Mouse (Mus musculus): ENCODE measurements around the gene Ptcd2. TPM values are rescaled to one million over a fixed set of nuclear protein-coding genes. Genes with fewer than 3 reads are reported as not detected.

Ptcd2 gene
- polyA plus RNA-seq, 1 experiment from 2014 or later: 44.6 TPM

GRCm38 (mm10) chr13:99287786-99288185 is 56.7 kb downstream of the Ptcd2 start:
- H3K4me1 ChIP-seq: no peaks in the 10 kb centered on the region
- no peak overlapping the region for H3K4me2 ChIP-seq
- no peak overlapping the region for H3K27ac ChIP-seq
- H3K9ac ChIP-seq: no peak overlapping the region
- H3K27me3 ChIP-seq (replicated peaks): no peaks in the 10 kb centered on the region
- no peak overlapping the region for H3K4me3 ChIP-seq
- 58% methylated on average over 9 of the region's 9 CpGs for WGBS (ENCODE audit: insufficient replicate concordance)
- H3K36me3 ChIP-seq: no peaks in the 10 kb centered on the region
- H3K9me3 ChIP-seq (replicated peaks): no peaks in the 10 kb centered on the region
- ATAC-seq: no peak

GRCm38 (mm10) chr13:99287207-99287606 is 57.3 kb downstream of the Ptcd2 start:
- H3K4me2 ChIP-seq: no peak overlapping the region
- H3K4me1 ChIP-seq: no peaks in the 10 kb centered on the region
- 42% methylated on average over 4 of the region's 4 CpGs for WGBS (ENCODE audit: insufficient replicate concordance)
- H3K36me3 ChIP-seq: no peaks in the 10 kb centered on the region
- H3K27ac ChIP-seq: no peak overlapping the region
- H3K4me3 ChIP-seq: no peak overlapping the region
- H3K9ac ChIP-seq: no peak overlapping the region
- ATAC-seq: no peak
- H3K9me3 ChIP-seq (replicated peaks): no peaks in the 10 kb centered on the region
- no peaks in the 10 kb centered on the region for H3K27me3 ChIP-seq (replicated peaks)

GRCm38 (mm10) chr13:99285241-99285640 is 59.3 kb downstream of the Ptcd2 start:
- Histone ChIP-seq H3K36me3 (no peaks in the 10 kb centered on the region), H3K4me1 (no peaks in the 10 kb centered on the region), H3K4me3 (no peak overlapping the region), H3K27ac (no peak overlapping the region), H3K27me3 (replicated peaks) (no peaks in the 10 kb centered on the region), H3K4me2 (no peak overlapping the region), H3K9me3 (replicated peaks) (no peaks in the 10 kb centered on the region), H3K9ac (no peak overlapping the region)
- 41% methylated on average over 2 of the region's 2 CpGs for WGBS (ENCODE audit: insufficient replicate concordance)
- no peak for ATAC-seq

GRCm38 (mm10) chr13:99284400-99285160 is 59.9 kb downstream of the Ptcd2 start:
- Histone ChIP-seq H3K9ac (no peak overlapping the region), H3K36me3 (no peaks in the 10 kb centered on the region), H3K27ac (no peak overlapping the region), H3K9me3 (replicated peaks) (no peaks in the 10 kb centered on the region), H3K4me1 (no peaks in the 10 kb centered on the region), H3K4me2 (no peak overlapping the region), H3K27me3 (replicated peaks) (no peaks in the 10 kb centered on the region), H3K4me3 (no peak overlapping the region)
- ATAC-seq: no peak
- WGBS (ENCODE audit: insufficient replicate concordance): 83% methylated on average over 21 of the region's 21 CpGs

GRCm38 (mm10) chr13:99283916-99284315 is 60.6 kb downstream of the Ptcd2 start:
- Histone ChIP-seq H3K9ac (no peak overlapping the region), H3K9me3 (replicated peaks) (no peaks in the 10 kb centered on the region), H3K4me1 (no peaks in the 10 kb centered on the region), H3K4me3 (no peak overlapping the region), H3K27ac (no peak overlapping the region), H3K4me2 (no peak overlapping the region), H3K27me3 (replicated peaks) (no peaks in the 10 kb centered on the region), H3K36me3 (no peaks in the 10 kb centered on the region)
- 82% methylated on average over 12 of the region's 12 CpGs for WGBS (ENCODE audit: insufficient replicate concordance)
- no peak for ATAC-seq

- 55% methylated on average over 6 of the region's 6 CpGs for WGBS (ENCODE audit: insufficient replicate concordance)
- H3K27ac ChIP-seq: no peak overlapping the region
- no peak overlapping the region for H3K4me2 ChIP-seq
- H3K4me3 ChIP-seq: no peak overlapping the region
- no peaks in the 10 kb centered on the region for H3K9me3 ChIP-seq (replicated peaks)
- ATAC-seq: no peak
- no peaks in the 10 kb centered on the region for H3K36me3 ChIP-seq
- no peaks in the 10 kb centered on the region for H3K27me3 ChIP-seq (replicated peaks)
- no peaks in the 10 kb centered on the region for H3K4me1 ChIP-seq
- no peak overlapping the region for H3K9ac ChIP-seq
These were observed 61.5 kb downstream of the Ptcd2 start for GRCm38 (mm10) chr13:99282961-99283360.

- Histone ChIP-seq H3K4me2 (no peak overlapping the region), H3K36me3 (no peaks in the 10 kb centered on the region), H3K9ac (no peak overlapping the region), H3K27me3 (replicated peaks) (no peaks in the 10 kb centered on the region), H3K27ac (no peak overlapping the region), H3K4me3 (no peak overlapping the region), H3K9me3 (replicated peaks) (no peaks in the 10 kb centered on the region), H3K4me1 (no peaks in the 10 kb centered on the region)
- no peak for ATAC-seq
- 62% methylated on average over 10 of the region's 10 CpGs for WGBS (ENCODE audit: insufficient replicate concordance)
These were observed 65.2 kb downstream of the Ptcd2 start for GRCm38 (mm10) chr13:99279351-99279750.

- H3K9ac ChIP-seq: no peak overlapping the region
- H3K27me3 ChIP-seq (replicated peaks): no peaks in the 10 kb centered on the region
- no peaks in the 10 kb centered on the region for H3K36me3 ChIP-seq
- H3K9me3 ChIP-seq (replicated peaks): no peaks in the 10 kb centered on the region
- no peak for ATAC-seq
- WGBS (ENCODE audit: insufficient replicate concordance): 68% methylated on average over 6 of the region's 6 CpGs
- H3K27ac ChIP-seq: no peak overlapping the region
- H3K4me2 ChIP-seq: no peak overlapping the region
- H3K4me3 ChIP-seq: no peak overlapping the region
- H3K4me1 ChIP-seq: no peaks in the 10 kb centered on the region
These were observed 66.0 kb downstream of the Ptcd2 start for GRCm38 (mm10) chr13:99278511-99278910.

GRCm38 (mm10) chr13:99277521-99277920 is 67.0 kb downstream of the Ptcd2 start:
- H3K9ac ChIP-seq: no peak overlapping the region
- 75% methylated on average over 3 of the region's 3 CpGs for WGBS (ENCODE audit: insufficient replicate concordance)
- no peaks in the 10 kb centered on the region for H3K36me3 ChIP-seq

GRCm38 (mm10) chr13:99272046-99272445 is 72.5 kb downstream of the Ptcd2 start:
- H3K27me3 ChIP-seq (replicated peaks): no peaks in the 10 kb centered on the region
- no peak overlapping the region for H3K4me2 ChIP-seq
- H3K27ac ChIP-seq: no peak overlapping the region
- H3K4me1 ChIP-seq: no peaks in the 10 kb centered on the region
- 0 out of 2 replicates have a peak, but pooled peaks cover 3% of the 10 kb centered on the region for H3K9me3 ChIP-seq (replicated peaks)
- H3K36me3 ChIP-seq: no peaks in the 10 kb centered on the region
- no peak overlapping the region for H3K9ac ChIP-seq
- WGBS (ENCODE audit: insufficient replicate concordance): 75% methylated on average over 3 of the region's 3 CpGs
- no peak overlapping the region for H3K4me3 ChIP-seq
- no peak for ATAC-seq

More at GRCm38 (mm10) chr13:99277521-99277920, 67.0 kb downstream of the Ptcd2 start:
- Histone ChIP-seq H3K27ac (no peak overlapping the region), H3K27me3 (replicated peaks) (no peaks in the 10 kb centered on the region), H3K4me3 (no peak overlapping the region), H3K4me1 (no peaks in the 10 kb centered on the region), H3K9me3 (replicated peaks) (0 out of 2 replicates have a peak, but pooled peaks cover 3% of the 10 kb centered on the region), H3K4me2 (no peak overlapping the region)
- ATAC-seq: no peak
